Mouse (Mus musculus) ES-E14 (cell line): ENCODE measurements around the gene Slc41a3. TPM values are rescaled to one million over a fixed set of nuclear protein-coding genes. Genes with fewer than 3 reads are reported as not detected.

ENCODE experiments used
- DNase-seq: peaks from one replicate; pipeline ENCODE4 v3.0.0-alpha.2; 2013; ENCODE audit warnings: low read depth, low spot score
- H3K27ac ChIP-seq: 2 replicates; pipeline ENCODE4 v1.5.1; 2012; ENCODE audit warnings: low read depth, mild to moderate bottlenecking, low read length, moderate library complexity, mixed read lengths; ENCODE audit not compliant: poor library complexity, insufficient read depth, severe bottlenecking
- H3K36me3 ChIP-seq: 2 replicates; pipeline ENCODE4 v1.6.1; 2012; ENCODE audit warnings: mild to moderate bottlenecking, low read length, moderate library complexity, mixed read lengths; ENCODE audit not compliant: control insufficient read depth, poor library complexity, insufficient read depth, severe bottlenecking
- H3K4me1 ChIP-seq, 2 experiments: fragments of 150-350 bp in 1 of 2; sonication (generic) in 1 of 2; 2 replicates each; pipeline ENCODE4 v1.6.1; 2012; ENCODE audit warnings: low read length in 2 of 2, mild to moderate bottlenecking in 1 of 2, mixed read lengths in 1 of 2; ENCODE audit not compliant: control insufficient read depth in 2 of 2, insufficient read depth in 2 of 2, poor library complexity in 1 of 2
- H3K4me3 ChIP-seq, 2 experiments: fragments of 150-350 bp in 1 of 2; sonication (generic) in 1 of 2; 2 replicates each; pipeline ENCODE4 v1.5.1; 2012; ENCODE audit warnings: low read length in 2 of 2, low read depth in 1 of 2, mild to moderate bottlenecking in 1 of 2, mixed read lengths in 1 of 2; ENCODE audit not compliant: insufficient read depth in 1 of 2, poor library complexity in 1 of 2, severe bottlenecking in 1 of 2
- H3K9ac ChIP-seq: 2 replicates; pipeline ENCODE4 v1.6.1; 2012; ENCODE audit warnings: low read depth, mild to moderate bottlenecking, low read length, mixed read lengths; ENCODE audit not compliant: poor library complexity, insufficient read depth, severe bottlenecking
- H3K9me3 ChIP-seq: fragments of 150-350 bp; sonication (generic); 2 replicates; pipeline ENCODE4 v1.6.1; 2012; ENCODE audit warnings: low read depth, mild to moderate bottlenecking, low read length; ENCODE audit not compliant: control insufficient read depth, insufficient read depth
- CHD2 ChIP-seq: IDR thresholded peaks from 2 replicates; pipeline ENCODE4 v1.6.1; 2014; ENCODE audit warnings: mild to moderate bottlenecking, low read depth, low read length, inconsistent platforms
- HCFC1 ChIP-seq: IDR thresholded peaks from 2 replicates; pipeline ENCODE4 v1.6.1; 2012; ENCODE audit warnings: low read length, inconsistent platforms, borderline replicate concordance; ENCODE audit not compliant: insufficient read depth
- MAFK ChIP-seq: IDR thresholded peaks from 2 replicates; pipeline ENCODE4 v1.6.1; 2014; ENCODE audit warnings: mild to moderate bottlenecking, low read depth, low read length, inconsistent platforms; ENCODE audit not compliant: insufficient read depth
- ZC3H11A ChIP-seq: IDR thresholded peaks from 2 replicates; pipeline ENCODE4 v1.6.1; 2012; ENCODE audit warnings: low read depth, mild to moderate bottlenecking, inconsistent platforms, low read length, borderline replicate concordance
- ZNF384 ChIP-seq: IDR thresholded peaks from 2 replicates; pipeline ENCODE4 v1.6.1; 2012; ENCODE audit warnings: low read depth, low read length, inconsistent platforms
- in situ Hi-C, 2 experiments: fragments of 600-800 bp; cut with MboI; formaldehyde crosslinking; loops; one replicate each; pipeline ENCODE4 v1.15.1; 2025; ENCODE audit warnings: low sequenced_read_pairs in 2 of 2, inconsistent platforms in 1 of 2; ENCODE audit not compliant: unreplicated experiment in 2 of 2
- total RNA-seq: library from RNA; depleted of rRNA; stranded (reverse); fragments of 300-350 nt; gene quantifications from 2 replicates; pipeline ENCODE4 v1.2.3, GENCODE M21; 2012

The Slc41a3 gene
- total RNA-seq, 1 experiment = 3.2 TPM

DNA sequence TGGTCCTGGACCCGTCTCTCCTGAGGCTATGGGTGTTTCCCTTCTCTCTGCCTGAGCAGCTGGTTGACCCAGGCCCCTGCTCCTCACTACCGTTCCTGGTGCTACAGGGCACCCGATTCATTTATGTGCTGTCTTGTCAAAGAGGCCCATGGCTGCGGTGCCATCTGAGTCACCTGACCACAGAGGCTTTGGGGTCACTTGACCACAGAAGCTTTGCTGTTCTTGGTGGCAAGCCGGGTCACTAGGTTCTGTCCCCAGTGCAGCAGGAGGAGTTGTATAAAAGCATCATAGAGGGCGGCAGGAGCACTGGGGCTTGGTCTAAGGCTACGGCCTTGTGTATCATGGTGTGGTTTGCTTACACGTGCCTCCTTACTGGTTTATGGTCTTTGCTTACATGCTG is 8.8 kb downstream of the Slc41a3 start:
- no peak overlapping the region for H3K27ac ChIP-seq
- H3K36me3 ChIP-seq = no peaks in the 10 kb centered on the region
- no peaks in the 10 kb centered on the region for H3K4me1 ChIP-seq
- DNase-seq = no peak
- H3K4me3 ChIP-seq = no peak overlapping the region
- in situ Hi-C loops = no loop called here
- no peaks in the 10 kb centered on the region for H3K9me3 ChIP-seq
- H3K9ac ChIP-seq = no peak overlapping the region
- no peak for TF ChIP-seq MAFK

DNA sequence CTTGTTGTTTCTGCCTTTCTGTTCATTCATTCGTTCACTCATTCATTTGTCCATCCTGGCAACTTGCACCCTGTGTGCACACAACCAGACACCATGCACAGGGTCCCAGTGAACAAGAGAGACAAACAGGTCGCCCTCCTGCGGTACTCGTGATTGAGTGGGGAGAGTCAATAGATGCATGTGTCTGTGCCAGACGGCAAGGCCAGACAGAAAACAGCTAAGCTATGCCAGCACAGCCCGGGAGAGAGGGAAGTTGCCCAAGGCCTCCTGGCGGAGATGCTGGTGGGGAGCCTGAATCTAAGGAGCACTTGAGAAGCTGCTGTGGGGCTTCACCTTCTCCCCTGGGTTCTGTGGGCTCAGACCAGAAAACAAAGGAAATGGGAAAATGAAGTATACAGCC is 10.8 kb downstream of the Slc41a3 start:
- in situ Hi-C loops = no loop called here
- no peak for DNase-seq
- Histone ChIP-seq H3K4me1 (no peaks in the 10 kb centered on the region), H3K9ac (no peak overlapping the region), H3K27ac (no peak overlapping the region), H3K9me3 (no peaks in the 10 kb centered on the region), H3K36me3 (no peaks in the 10 kb centered on the region), H3K4me3 (no peak overlapping the region)
- TF ChIP-seq ZNF384 = no peak
- TF ChIP-seq CHD2 = no peak
- no peak for TF ChIP-seq MAFK
- no peak for TF ChIP-seq ZC3H11A
- no peak for TF ChIP-seq HCFC1

DNA sequence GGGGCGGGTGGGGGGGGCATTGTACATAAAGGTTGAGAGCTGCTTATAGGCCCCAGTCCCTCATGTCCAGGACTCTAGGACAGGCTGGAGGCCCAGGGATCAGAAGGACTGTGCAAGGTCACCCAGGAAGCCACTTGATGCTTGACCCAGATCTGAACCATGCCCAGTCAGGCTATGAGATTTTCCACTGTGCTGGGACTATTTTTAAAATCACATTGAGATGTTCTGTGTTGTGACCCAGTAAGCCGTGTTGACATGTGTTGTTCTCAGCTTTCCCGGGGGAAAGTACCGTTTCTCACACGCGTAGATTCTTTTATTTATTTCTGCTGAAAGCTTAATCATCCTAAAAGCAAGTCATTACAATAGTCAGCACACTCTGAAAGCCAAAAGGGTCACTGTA is 11.5 kb downstream of the Slc41a3 start:
- Histone ChIP-seq H3K27ac (no peak overlapping the region), H3K9ac (no peak overlapping the region), H3K4me1 (no peaks in the 10 kb centered on the region), H3K36me3 (no peaks in the 10 kb centered on the region), H3K9me3 (no peaks in the 10 kb centered on the region), H3K4me3 (no peak overlapping the region)
- DNase-seq = no peak
- in situ Hi-C loops = no loop called here
- TF ChIP-seq ZC3H11A (no peak), ZNF384 (no peak), CHD2 (no peak), MAFK (no peak), HCFC1 (no peak)

DNA sequence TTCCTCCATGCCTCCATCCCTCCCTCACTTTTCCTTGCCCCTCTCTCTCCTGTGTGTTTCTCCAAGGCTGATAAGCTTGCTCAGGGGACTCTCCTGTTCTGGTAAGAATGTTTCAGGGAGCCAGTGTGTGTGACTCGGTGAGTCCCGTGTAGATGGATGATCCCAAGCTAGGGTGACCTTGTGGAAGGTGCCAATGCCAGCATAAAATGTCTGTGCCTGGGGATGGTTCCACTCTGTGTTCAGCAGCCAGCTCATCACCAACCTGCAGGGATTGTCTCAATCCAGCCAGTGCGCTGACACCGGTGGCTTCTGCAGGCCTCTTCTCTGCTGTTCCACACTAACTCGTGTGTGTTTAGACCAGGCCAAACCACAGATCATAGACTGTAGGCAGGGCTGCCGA is 12.0 kb downstream of the Slc41a3 start:
- no peak overlapping the region for H3K4me3 ChIP-seq
- H3K4me1 ChIP-seq = no peaks in the 10 kb centered on the region
- DNase-seq = no peak
- TF ChIP-seq ZNF384 = no peak
- TF ChIP-seq CHD2 = no peak
- TF ChIP-seq ZC3H11A = no peak
- no peak overlapping the region for H3K9ac ChIP-seq
- H3K36me3 ChIP-seq = no peaks in the 10 kb centered on the region
- H3K9me3 ChIP-seq = no peaks in the 10 kb centered on the region
- no peak overlapping the region for H3K27ac ChIP-seq
- in situ Hi-C loops = no loop called here

DNA sequence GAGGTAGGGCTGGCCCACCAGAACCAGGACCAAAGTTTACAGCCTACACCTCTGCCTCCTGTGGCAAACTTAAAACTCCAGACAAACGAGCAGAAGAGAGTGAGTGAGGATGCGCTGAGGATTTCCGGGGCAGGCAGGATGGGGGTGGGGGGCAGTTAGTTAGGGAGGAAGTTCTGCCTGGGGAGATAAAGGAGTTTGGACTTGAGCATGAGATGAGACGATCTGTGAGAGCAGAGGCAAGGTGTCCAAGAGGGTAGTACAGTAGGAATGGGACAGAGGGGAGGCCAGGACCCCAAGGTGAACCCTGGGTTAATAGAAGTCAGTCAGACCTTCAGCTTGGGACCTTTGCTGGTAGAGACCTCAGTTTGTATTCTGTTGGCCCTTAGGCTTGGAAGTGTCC is 13.7 kb downstream of the Slc41a3 start:
- H3K36me3 ChIP-seq = no peaks in the 10 kb centered on the region
- H3K4me3 ChIP-seq = no peak overlapping the region
- DNase-seq = no peak
- no peak overlapping the region for H3K27ac ChIP-seq
- in situ Hi-C loops = no loop called here
- no peak for TF ChIP-seq CHD2
- no peak for TF ChIP-seq ZNF384
- H3K9ac ChIP-seq = no peak overlapping the region
- H3K4me1 ChIP-seq = no peaks in the 10 kb centered on the region
- no peaks in the 10 kb centered on the region for H3K9me3 ChIP-seq
